ENCODE assay signal across 8 mouse cellular contexts in genomic region chr1:191395200-191395599, GRCm38 (mm10). TPM values are rescaled to one million over a fixed set of nuclear protein-coding genes. Genes with fewer than 3 reads are reported as not detected.
DNase-seq lines count a peak whose midpoint lies in the region; ATAC-seq and TF ChIP-seq lines count a peak whose summit lies in the region.

No protein-coding gene starts in this region.

- 0 out of 2 replicates have a peak overlapping the region, but pooled peaks have one; percentile 32 for H3K9ac ChIP-seq in limb, embryonic 13.5 days
- peak overlapping the region; percentile 97 for H3K9ac ChIP-seq in stomach, embryonic 16.5 days (ENCODE audit: low read length)

- H3K36me3 ChIP-seq in spleen, adult 2 months (ENCODE audit: control insufficient read depth, insufficient read depth, low read length) = no peaks in the 10 kb centered on the region
- no peaks in the 10 kb centered on the region for H3K36me3 ChIP-seq in limb, embryonic 13.5 days
- H3K36me3 ChIP-seq in stomach, embryonic 16.5 days (ENCODE audit: control insufficient read depth, insufficient read depth, low read length) = no peaks in the 10 kb centered on the region

- no peak for TF ChIP-seq CTCF in spleen, adult 2 months (IDR thresholded peaks at IDR 0.05; ENCODE audit: extremely low read depth, insufficient read depth, insufficient read length, insufficient replicate concordance)

- ATAC-seq in limb, embryonic 13.5 days (ENCODE audit: low FRiP score, low read depth) = no peak
- ATAC-seq in stomach, embryonic 16.5 days (ENCODE audit: insufficient read depth, low FRiP score) = no peak

- peaks cover 13% of the 10 kb centered on the region for H3K4me1 ChIP-seq in spleen, adult 2 months (ENCODE audit: control insufficient read depth, insufficient read depth, insufficient read length)
- H3K4me1 ChIP-seq in limb, embryonic 13.5 days = peaks cover 18% of the 10 kb centered on the region; the same call in 1 of the 2 replicates
- peaks cover 14% of the 10 kb centered on the region for H3K4me1 ChIP-seq in stomach, embryonic 16.5 days (ENCODE audit: control insufficient read depth, insufficient read depth, low read length)

- peak overlapping the region; percentile 46; the same call in 1 of the 2 replicates for H3K4me3 ChIP-seq in spleen, adult 2 months (ENCODE audit: extremely low read depth, insufficient read depth, insufficient read length)
- peak overlapping the region; percentile 77 for H3K4me3 ChIP-seq in limb, embryonic 13.5 days
- peak overlapping the region; percentile 93 for H3K4me3 ChIP-seq in stomach, embryonic 16.5 days (replicated peaks; ENCODE audit: low read length)

- no peak for TF ChIP-seq POLR2A in spleen, adult 2 months (IDR thresholded peaks at IDR 0.05; ENCODE audit: low read depth, low read length)

- 3% methylated on average over 1 of the region's 1 CpGs for WGBS in spleen, adult 2 months
- WGBS in limb, embryonic 13.5 days = 32% methylated on average over 1 of the region's 1 CpGs
- WGBS in stomach, embryonic 16.5 days = 29% methylated on average over 1 of the region's 1 CpGs

- H3K27ac ChIP-seq in spleen, adult 2 months (ENCODE audit: insufficient read depth, low read length) = 0 out of 2 replicates have a peak overlapping the region, but pooled peaks have one; percentile 27
- H3K27ac ChIP-seq in limb, embryonic 13.5 days = no peak overlapping the region
- no peak overlapping the region for H3K27ac ChIP-seq in stomach, embryonic 16.5 days (ENCODE audit: low read length)

- 0 out of 2 replicates have a peak, but pooled peaks cover 2% of the 10 kb centered on the region for H3K27me3 ChIP-seq in spleen, adult 2 months (ENCODE audit: control insufficient read depth, insufficient read depth, low read length)
- H3K27me3 ChIP-seq in limb, embryonic 13.5 days = no peaks in the 10 kb centered on the region
- no peaks in the 10 kb centered on the region for H3K27me3 ChIP-seq in stomach, embryonic 16.5 days (ENCODE audit: control insufficient read depth, insufficient read depth, low read length)

- H3K9me3 ChIP-seq in limb, embryonic 13.5 days = no peaks in the 10 kb centered on the region
- H3K9me3 ChIP-seq in stomach, embryonic 16.5 days (replicated peaks; ENCODE audit: control insufficient read depth, low read length) = no peaks in the 10 kb centered on the region

- DNase-seq in adrenal gland, adult 2 months = peak; percentile 34
- DNase-seq in adrenal gland, postnatal 10 days = no peak
- no peak for DNase-seq in spleen, adult 2 months (ENCODE audit: low read depth in 1 of 2, low spot score in 2 of 2)
- no peak for DNase-seq in spleen, postnatal 4 days (ENCODE audit: low spot score in 2 of 2)
- no peak for DNase-seq in spleen, adult 18-20 months
- DNase-seq in retina, embryonic 14.5 days (ENCODE audit: low spot score) = no peak

- peak overlapping the region; percentile 84 for H3K4me2 ChIP-seq in limb, embryonic 13.5 days (replicated peaks)
- peak overlapping the region; percentile 62 for H3K4me2 ChIP-seq in stomach, embryonic 16.5 days (ENCODE audit: low read depth, low read length)

RNA-seq across cellular contexts. Expression of gene Ppp2r5a, which starts 7.9 kb away (rescaled TPM):
- total RNA-seq in adrenal gland, adult 2 months (2021) = 100 to 1,000 TPM; 212 to 218 TPM
- polyA plus RNA-seq in adrenal gland, adult 2 months (2012; rRNA removed) = 93.3 and 162 TPM in 2 replicates
- 100 to 1,000 TPM; 225 TPM for total RNA-seq in adrenal gland, postnatal 10 days (2021)
- 49.2 and 65.2 TPM in 2 replicates for polyA plus RNA-seq in spleen, adult 2 months (2012; rRNA removed)
- 11.8 and 12.4 TPM in 2 replicates for polyA plus RNA-seq in limb, embryonic 13.5 days (2015; fragmentation: Nextera tagmentation; extraction: Ambion mirVana)
- polyA plus RNA-seq in stomach, embryonic 16.5 days (2015; fragmentation: Nextera tagmentation; extraction: Ambion mirVana) = 13.9 and 14.7 TPM in 2 replicates
